Mouse (Mus musculus) bone marrow macrophage, adult 2 months (primary cell): ENCODE data around the gene Filip1.

Experiments used
- CTCF ChIP-seq: IDR thresholded peaks from 2 replicates; pipeline ENCODE4 v1.5.1; 2012; ENCODE audit warnings: low read depth, mild to moderate bottlenecking, low read length, moderate library complexity
- POLR2A ChIP-seq: IDR thresholded peaks from 2 replicates; pipeline ENCODE4 v1.6.1; 2012; ENCODE audit warnings: mild to moderate bottlenecking, low read depth, low read length, borderline replicate concordance

GRCm38 (mm10) chr9:79994296-79994695 lies 18.4 kb downstream of the Filip1 start:
- TF ChIP-seq CTCF (no peak), POLR2A (no peak)
